Mouse (Mus musculus) cerebellum, adult 2 months (tissue): ENCODE measurements at regions not wholly inside any gene's neighbourhood (a gene's known extent, or its start where the extent isn't known, plus 50 kb on each side); places are given as distances from the start of the nearest gene placed in this dataset.

Experiments
- DNase-seq, 2 experiments: peaks; one replicate each; pipeline ENCODE4 v3.0.0; 2021
- H3K27ac ChIP-seq: fragments of 200-500 bp; 2 replicates; pipeline ENCODE4 v1.5.1; 2012; ENCODE audit warnings: low read length, control low read depth, inconsistent platforms; ENCODE audit not compliant: insufficient read depth
- H3K27me3 ChIP-seq: fragments of 200-500 bp; 2 replicates; pipeline ENCODE4 v1.6.1; 2012; ENCODE audit warnings: inconsistent platforms, mild to moderate bottlenecking, low read length, moderate library complexity; ENCODE audit not compliant: control insufficient read depth, insufficient read depth
- H3K4me1 ChIP-seq: fragments of 200-500 bp; 2 replicates; pipeline ENCODE4 v1.6.1; 2011; ENCODE audit warnings: low read length; ENCODE audit not compliant: control insufficient read depth, insufficient read depth
- H3K4me3 ChIP-seq: fragments of 200-500 bp; replicated peaks from 2 replicates; pipeline ENCODE3; 2011; ENCODE audit warnings: mild to moderate bottlenecking, low read depth, low read length, control low read depth; ENCODE audit not compliant: insufficient read depth
- CTCF ChIP-seq: fragments of 200-500 bp; IDR thresholded peaks from 2 replicates; pipeline ENCODE4 v1.5.1; 2011; ENCODE audit warnings: low read depth, mild to moderate bottlenecking, control low read depth, low read length, moderate library complexity, borderline replicate concordance; ENCODE audit not compliant: insufficient read depth
- POLR2A ChIP-seq: fragments of 200-500 bp; IDR thresholded peaks from 2 replicates; pipeline ENCODE4 v1.6.1; 2011; ENCODE audit warnings: low read length, control low read depth, borderline replicate concordance; ENCODE audit not compliant: insufficient read depth
- WGBS: fragments of 180-500 bp; shearing (Covaris S2); methylation state at CpG from one replicate; pipeline ENCODE4 v1.1.7; 2018; 5-methylcytosine and 5-hydroxymethylcytosine counted together

- 93% methylated on average over 4 of the region's 4 CpGs for WGBS
Measured at GRCm38 (mm10) chr5:46836810-46837209, 979.4 kb upstream of the Lcorl start.

GRCm38 (mm10) chr5:46830797-46831618 is 973.6 kb upstream of the Lcorl start:
- Histone ChIP-seq H3K27me3 (no peaks in the 10 kb centered on the region), H3K27ac (no peak overlapping the region), H3K4me1 (no peaks in the 10 kb centered on the region), H3K4me3 (no peak overlapping the region)
- 48% methylated on average over 9 of the region's 9 CpGs for WGBS
- no peak for TF ChIP-seq CTCF
- no peak for TF ChIP-seq POLR2A
- no peak for DNase-seq

More at GRCm38 (mm10) chr5:46836810-46837209, 979.4 kb upstream of the Lcorl start:
- TF ChIP-seq POLR2A (no peak), CTCF (no peak)
- Histone ChIP-seq H3K27ac (no peak overlapping the region), H3K27me3 (no peaks in the 10 kb centered on the region), H3K4me1 (no peaks in the 10 kb centered on the region), H3K4me3 (no peak overlapping the region)
- no peak for DNase-seq

GRCm38 (mm10) chr5:46830114-46830513 is 972.7 kb upstream of the Lcorl start:
- Histone ChIP-seq H3K4me1 (no peaks in the 10 kb centered on the region), H3K27ac (no peak overlapping the region), H3K27me3 (no peaks in the 10 kb centered on the region), H3K4me3 (no peak overlapping the region)
- no peak for TF ChIP-seq POLR2A
- no peak for DNase-seq
- 50% methylated on average over 6 of the region's 6 CpGs for WGBS

- no peak for DNase-seq
- no peak for TF ChIP-seq CTCF
- no peak for TF ChIP-seq POLR2A
- 86% methylated on average over 1 of the region's 1 CpGs for WGBS
- no peak overlapping the region for H3K4me3 ChIP-seq
- H3K27me3 ChIP-seq = no peaks in the 10 kb centered on the region
- no peak overlapping the region for H3K27ac ChIP-seq
- H3K4me1 ChIP-seq = no peaks in the 10 kb centered on the region
Measured at GRCm38 (mm10) chr5:46826381-46826780, 969.0 kb upstream of the Lcorl start.

- 91% methylated on average over 3 of the region's 3 CpGs for WGBS
- no peak for TF ChIP-seq POLR2A
- no peak for TF ChIP-seq CTCF
- no peaks in the 10 kb centered on the region for H3K27me3 ChIP-seq
- no peaks in the 10 kb centered on the region for H3K4me1 ChIP-seq
- no peak overlapping the region for H3K27ac ChIP-seq
- peak in 1 of 2 experiments; percentile 8 for DNase-seq
- no peak overlapping the region for H3K4me3 ChIP-seq
Measured at GRCm38 (mm10) chr5:46824934-46825333, 967.5 kb upstream of the Lcorl start.

- TF ChIP-seq CTCF = no peak
- no peak for TF ChIP-seq POLR2A
- no peaks in the 10 kb centered on the region for H3K4me1 ChIP-seq
- DNase-seq = no peak
- no peaks in the 10 kb centered on the region for H3K27me3 ChIP-seq
- H3K4me3 ChIP-seq = no peak overlapping the region
- no peak overlapping the region for H3K27ac ChIP-seq
- 94% methylated on average over 2 of the region's 2 CpGs for WGBS
Measured at GRCm38 (mm10) chr5:46795102-46795501, 937.7 kb upstream of the Lcorl start.

- TF ChIP-seq CTCF = no peak
- TF ChIP-seq POLR2A = no peak
- no peak overlapping the region for H3K4me3 ChIP-seq
- 63% methylated on average over 7 of the region's 7 CpGs for WGBS
- H3K27ac ChIP-seq = no peak overlapping the region
- H3K4me1 ChIP-seq = no peaks in the 10 kb centered on the region
- no peak for DNase-seq
- no peaks in the 10 kb centered on the region for H3K27me3 ChIP-seq
Measured at GRCm38 (mm10) chr5:46794028-46794705, 936.8 kb upstream of the Lcorl start.

- no peak for DNase-seq
- Histone ChIP-seq H3K27me3 (no peaks in the 10 kb centered on the region), H3K4me3 (no peak overlapping the region), H3K4me1 (no peaks in the 10 kb centered on the region), H3K27ac (no peak overlapping the region)
- TF ChIP-seq POLR2A (no peak), CTCF (no peak)
- WGBS = 41% methylated on average over 3 of the region's 3 CpGs
Measured at GRCm38 (mm10) chr5:46791051-46791450, 933.6 kb upstream of the Lcorl start.
